Mouse (Mus musculus) embryonic fibroblast, embryonic 13.5 days (primary cell): ENCODE results near the gene Vmn1r40.

ENCODE experiments used
- CTCF ChIP-seq: IDR thresholded peaks from 2 replicates; pipeline ENCODE4 v1.5.1; 2011; ENCODE audit warnings: mild to moderate bottlenecking, control low read depth, low read length, moderate library complexity, borderline replicate concordance; ENCODE audit not compliant: insufficient read depth
- POLR2A ChIP-seq: IDR thresholded peaks from 2 replicates; pipeline ENCODE4 v1.6.1; 2011; ENCODE audit warnings: low read depth, mild to moderate bottlenecking, control low read depth, low read length, moderate library complexity

DNA sequence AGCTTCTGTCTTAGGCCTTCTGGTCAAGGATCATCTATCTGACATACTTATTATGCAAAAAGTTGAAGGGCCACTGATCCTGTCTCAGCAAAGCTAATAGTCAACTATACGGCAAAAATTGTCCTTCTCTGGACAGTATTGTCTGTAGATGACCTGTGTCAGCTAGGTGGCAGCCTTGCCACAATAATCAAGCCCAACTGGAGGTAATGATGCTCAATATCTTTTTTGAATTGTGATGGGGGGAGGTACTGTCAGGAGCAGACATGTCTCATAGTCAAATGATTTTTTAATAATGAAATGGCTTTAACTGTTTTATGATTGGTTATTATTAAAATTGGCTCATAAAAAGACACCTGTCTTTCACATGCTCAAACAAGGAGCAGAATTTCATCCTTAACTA lies 23.1 kb upstream of the Vmn1r40 start:
- TF ChIP-seq CTCF (no peak), POLR2A (no peak)
